Mouse (Mus musculus): ENCODE measurements around the gene Fbxl7. TPM values are rescaled to one million over a fixed set of nuclear protein-coding genes. Genes with fewer than 3 reads are reported as not detected.
"Not testable (repeated sequence)": the region's sequence is repeated elsewhere in the genome, so short reads cannot be mapped to it uniquely, and the experiment has no call there.

Fbxl7 gene
- polyA plus RNA-seq, 1 experiment from 2014 or later: 9.3 TPM

DNA sequence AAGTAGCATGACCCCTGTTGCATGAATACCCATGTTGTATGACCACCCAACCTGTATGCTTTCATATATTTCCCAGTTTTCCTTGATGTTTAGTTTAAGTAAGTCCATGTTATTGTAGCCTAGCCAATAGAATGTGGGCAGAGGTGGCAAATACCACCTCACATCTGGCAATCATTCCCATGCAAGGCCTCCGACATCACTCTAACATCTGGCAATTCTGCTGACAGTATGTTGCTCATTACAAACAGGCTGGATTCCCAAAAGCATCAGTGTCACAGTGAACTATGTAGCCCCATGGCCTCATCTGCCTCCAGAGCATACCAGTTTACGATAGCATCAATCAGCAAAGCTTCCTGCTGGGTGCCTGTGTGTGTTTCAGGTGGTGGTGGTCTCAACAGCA is 163.0 kb downstream of the Fbxl7 start:
- no peak for DNase-seq (ENCODE audit: low spot score)

DNA sequence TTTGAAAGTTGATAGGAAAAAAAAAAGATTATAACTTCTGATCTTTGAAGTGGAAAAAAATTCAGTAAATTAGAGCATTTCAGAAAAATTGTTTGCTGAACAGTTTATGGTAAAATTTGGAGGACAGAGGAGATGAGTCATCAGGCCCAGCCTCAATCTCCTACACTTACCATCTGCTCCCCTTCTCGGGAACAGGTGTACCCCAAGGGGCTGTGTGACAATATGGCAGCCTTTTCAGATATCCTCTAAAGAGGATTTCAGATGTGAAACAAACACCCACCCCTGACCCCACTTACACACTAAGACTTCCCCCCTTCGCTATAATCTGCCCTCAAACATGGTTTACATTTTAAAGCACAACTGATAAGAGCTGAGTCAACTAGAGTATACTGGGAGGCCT is 164.6 kb downstream of the Fbxl7 start:
- no peaks in the 10 kb centered on the region for H3K4me1 ChIP-seq (replicated peaks; ENCODE audit: control insufficient read depth, insufficient read depth, low read length)
- H3K4me2 ChIP-seq: no peak overlapping the region
- H3K9me3 ChIP-seq (ENCODE audit: control insufficient read depth, low read length): no peaks in the 10 kb centered on the region
- no peak overlapping the region for H3K9ac ChIP-seq (ENCODE audit: low read depth, low read length)
- no peak for ATAC-seq (replicated peaks; ENCODE audit: low FRiP score)
- WGBS: 60% methylated on average over 2 of the region's 2 CpGs
- H3K27ac ChIP-seq (ENCODE audit: low read depth, low read length): no peak overlapping the region
- DNase-seq (ENCODE audit: low spot score): no peak
- no peaks in the 10 kb centered on the region for H3K27me3 ChIP-seq (replicated peaks; ENCODE audit: control insufficient read depth, insufficient read depth, low read length)
- H3K36me3 ChIP-seq (ENCODE audit: control insufficient read depth, insufficient read depth, low read length): no peaks in the 10 kb centered on the region
- H3K4me3 ChIP-seq (ENCODE audit: low read depth, low read length): no peak overlapping the region

More for the DNA sequence above, 163.0 kb downstream of the Fbxl7 start:
- Histone ChIP-seq H3K4me1 (replicated peaks; ENCODE audit: control insufficient read depth, insufficient read depth, low read length) (no peaks in the 10 kb centered on the region), H3K9me3 (ENCODE audit: control insufficient read depth, low read length) (no peaks in the 10 kb centered on the region), H3K27ac (ENCODE audit: low read depth, low read length) (no peak overlapping the region), H3K9ac (ENCODE audit: low read depth, low read length) (no peak overlapping the region), H3K4me2 (no peak overlapping the region), H3K36me3 (ENCODE audit: control insufficient read depth, insufficient read depth, low read length) (no peaks in the 10 kb centered on the region), H3K4me3 (ENCODE audit: low read depth, low read length) (no peak overlapping the region), H3K27me3 (replicated peaks; ENCODE audit: control insufficient read depth, insufficient read depth, low read length) (no peaks in the 10 kb centered on the region)
- ATAC-seq (replicated peaks; ENCODE audit: low FRiP score): no peak
- 70% methylated on average over 2 of the region's 2 CpGs for WGBS

DNA sequence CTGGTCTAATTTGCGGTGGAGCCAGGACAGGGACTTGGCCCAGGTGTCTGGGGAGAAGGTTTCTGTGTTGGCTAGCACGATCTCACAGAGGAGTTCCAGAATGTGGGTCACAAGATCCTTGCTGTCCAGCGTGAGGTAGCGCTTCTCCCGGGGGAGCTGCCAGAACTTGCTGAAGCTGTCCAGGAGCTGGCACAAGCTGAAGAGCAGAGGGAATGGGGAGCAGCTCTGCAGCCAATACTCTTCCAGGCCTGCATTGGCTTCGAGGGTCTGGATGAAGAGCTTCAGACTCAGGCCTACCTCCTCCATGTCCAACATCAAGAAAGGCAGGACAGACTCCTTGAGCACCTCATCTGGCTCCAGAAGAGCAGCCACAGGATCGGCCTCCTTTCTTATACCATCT is 166.0 kb downstream of the Fbxl7 start:
- H3K4me2 ChIP-seq; H3K36me3 ChIP-seq (ENCODE audit: control insufficient read depth, insufficient read depth, low read length); DNase-seq (ENCODE audit: low spot score); ATAC-seq (replicated peaks; ENCODE audit: low FRiP score); H3K9ac ChIP-seq (ENCODE audit: low read depth, low read length); H3K9me3 ChIP-seq (ENCODE audit: control insufficient read depth, low read length); H3K4me1 ChIP-seq (replicated peaks; ENCODE audit: control insufficient read depth, insufficient read depth, low read length); H3K27ac ChIP-seq (ENCODE audit: low read depth, low read length); H3K4me3 ChIP-seq (ENCODE audit: low read depth, low read length); H3K27me3 ChIP-seq (replicated peaks; ENCODE audit: control insufficient read depth, insufficient read depth, low read length): not testable (repeated sequence)
- 77% methylated on average over 6 of the region's 7 CpGs for WGBS

DNA sequence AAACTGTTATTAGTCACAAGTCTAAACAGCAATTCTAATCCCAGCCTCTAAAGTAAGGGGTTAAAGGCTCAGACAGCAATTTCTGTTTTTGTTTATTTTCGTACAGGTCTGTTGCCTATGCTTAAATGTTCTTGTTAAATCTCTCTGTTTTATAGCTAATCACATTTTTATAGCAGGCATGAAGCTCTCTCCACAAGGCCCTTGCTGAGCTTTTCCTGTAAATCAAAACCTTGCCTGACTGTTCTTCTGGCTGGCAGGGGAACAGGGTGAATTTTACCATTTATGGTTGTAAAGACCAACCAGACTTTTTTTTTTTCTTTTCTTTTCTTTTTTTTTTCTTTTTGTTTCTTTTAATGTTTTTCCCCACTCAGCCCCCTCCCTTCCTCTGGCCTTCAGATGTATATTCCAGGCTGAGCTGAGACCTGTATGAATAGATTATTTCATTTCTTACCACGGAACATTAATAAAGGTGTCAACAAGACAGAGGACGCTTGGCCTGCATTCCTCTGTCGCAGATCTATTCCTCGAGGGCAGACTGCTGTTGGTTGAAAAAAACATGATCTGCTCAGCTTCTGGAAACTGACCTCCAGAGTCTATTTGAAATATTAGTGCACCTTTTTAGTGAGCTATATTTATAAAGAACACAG is 176.9 kb downstream of the Fbxl7 start:
- ATAC-seq (replicated peaks; ENCODE audit: low FRiP score): no peak
- no peak for DNase-seq (ENCODE audit: low spot score)
- H3K4me2 ChIP-seq: no peak overlapping the region
- no peak overlapping the region for H3K4me3 ChIP-seq (ENCODE audit: low read depth, low read length)
- H3K27ac ChIP-seq (ENCODE audit: low read depth, low read length): no peak overlapping the region
- 63% methylated on average over 5 of the region's 5 CpGs for WGBS
- H3K9ac ChIP-seq (ENCODE audit: low read depth, low read length): no peak overlapping the region
- no peaks in the 10 kb centered on the region for H3K27me3 ChIP-seq (replicated peaks; ENCODE audit: control insufficient read depth, insufficient read depth, low read length)
- no peaks in the 10 kb centered on the region for H3K9me3 ChIP-seq (ENCODE audit: control insufficient read depth, low read length)
- H3K36me3 ChIP-seq (ENCODE audit: control insufficient read depth, insufficient read depth, low read length): no peaks in the 10 kb centered on the region
- no peaks in the 10 kb centered on the region for H3K4me1 ChIP-seq (replicated peaks; ENCODE audit: control insufficient read depth, insufficient read depth, low read length)

DNA sequence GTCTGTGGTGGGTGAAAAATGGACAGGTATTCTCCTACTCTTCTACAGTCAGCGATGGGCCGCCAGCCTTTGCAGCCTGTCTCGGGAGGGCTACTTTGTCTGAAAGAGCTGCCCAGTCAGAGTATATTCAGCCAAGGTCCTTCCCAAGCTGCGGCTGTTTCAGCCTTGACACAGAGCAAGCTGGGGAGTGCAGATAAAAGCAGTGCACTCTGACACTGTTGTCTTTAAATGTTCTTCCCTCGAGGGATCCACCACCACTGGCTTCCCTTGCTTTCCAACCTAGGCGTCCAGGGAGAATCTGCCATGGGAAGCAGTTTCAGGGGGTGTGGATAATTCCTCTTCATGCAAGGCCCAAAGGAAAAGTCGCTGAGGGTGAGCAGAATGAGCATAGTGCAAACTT is 177.4 kb downstream of the Fbxl7 start:
- Histone ChIP-seq H3K4me3 (ENCODE audit: low read depth, low read length) (no peak overlapping the region), H3K27me3 (replicated peaks; ENCODE audit: control insufficient read depth, insufficient read depth, low read length) (no peaks in the 10 kb centered on the region), H3K9me3 (ENCODE audit: control insufficient read depth, low read length) (no peaks in the 10 kb centered on the region), H3K4me1 (replicated peaks; ENCODE audit: control insufficient read depth, insufficient read depth, low read length) (no peaks in the 10 kb centered on the region), H3K4me2 (no peak overlapping the region), H3K36me3 (ENCODE audit: control insufficient read depth, insufficient read depth, low read length) (no peaks in the 10 kb centered on the region), H3K27ac (ENCODE audit: low read depth, low read length) (no peak overlapping the region), H3K9ac (ENCODE audit: low read depth, low read length) (no peak overlapping the region)
- ATAC-seq (replicated peaks; ENCODE audit: low FRiP score) (no peak), DNase-seq (ENCODE audit: low spot score) (no peak)
- 36% methylated on average over 7 of the region's 7 CpGs for WGBS

DNA sequence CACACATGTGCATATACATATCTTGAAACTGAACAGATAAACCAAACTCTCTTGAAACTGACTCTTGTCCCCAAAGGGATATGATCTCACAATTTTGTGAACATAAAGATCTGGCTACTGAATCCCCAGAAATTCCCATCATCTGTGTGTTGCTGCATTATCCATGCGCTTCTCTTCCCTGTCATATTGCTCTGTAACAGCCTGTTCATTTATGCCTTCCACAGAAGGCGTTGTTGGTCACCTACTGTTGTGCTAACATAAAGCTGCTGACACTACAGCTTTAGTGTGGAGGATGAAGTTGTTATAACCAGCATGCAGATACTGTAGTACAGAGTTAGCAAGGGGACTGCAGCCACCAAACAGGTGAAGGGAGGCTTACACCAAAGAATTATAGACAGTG is 179.2 kb downstream of the Fbxl7 start:
- no peak overlapping the region for H3K4me3 ChIP-seq (ENCODE audit: low read depth, low read length)
- H3K9ac ChIP-seq (ENCODE audit: low read depth, low read length): no peak overlapping the region
- ATAC-seq (replicated peaks; ENCODE audit: low FRiP score) (no peak), DNase-seq (ENCODE audit: low spot score) (no peak)
- H3K4me1 ChIP-seq (replicated peaks; ENCODE audit: control insufficient read depth, insufficient read depth, low read length): no peaks in the 10 kb centered on the region
- no peaks in the 10 kb centered on the region for H3K27me3 ChIP-seq (replicated peaks; ENCODE audit: control insufficient read depth, insufficient read depth, low read length)
- 91% methylated on average over 2 of the region's 2 CpGs for WGBS
- no peaks in the 10 kb centered on the region for H3K9me3 ChIP-seq (ENCODE audit: control insufficient read depth, low read length)
- no peaks in the 10 kb centered on the region for H3K36me3 ChIP-seq (ENCODE audit: control insufficient read depth, insufficient read depth, low read length)
- no peak overlapping the region for H3K27ac ChIP-seq (ENCODE audit: low read depth, low read length)
- H3K4me2 ChIP-seq: no peak overlapping the region

DNA sequence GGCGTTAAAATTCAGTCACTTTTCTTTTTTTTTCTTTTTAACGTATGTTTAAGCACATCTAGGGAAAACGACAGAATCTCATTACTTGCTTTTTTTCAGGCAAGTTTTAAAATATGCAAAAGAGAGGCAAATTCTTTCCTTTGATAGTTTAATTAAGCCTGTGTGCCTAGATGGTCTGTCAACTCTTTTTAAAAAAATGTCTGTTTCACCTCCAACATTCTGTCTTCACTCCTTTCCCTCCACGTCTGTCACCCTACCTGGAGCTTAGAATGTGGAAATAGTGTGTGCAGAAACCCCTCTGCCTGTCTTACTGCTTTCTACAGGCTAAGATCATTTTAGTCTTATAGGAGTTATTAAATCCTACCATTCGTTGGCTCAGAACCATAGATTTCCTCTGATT is 179.7 kb downstream of the Fbxl7 start:
- no peaks in the 10 kb centered on the region for H3K9me3 ChIP-seq (ENCODE audit: control insufficient read depth, low read length)
- DNase-seq (ENCODE audit: low spot score) (no peak), ATAC-seq (replicated peaks; ENCODE audit: low FRiP score) (no peak)
- H3K27ac ChIP-seq (ENCODE audit: low read depth, low read length): no peak overlapping the region
- 78% methylated on average over 5 of the region's 5 CpGs for WGBS
- H3K9ac ChIP-seq (ENCODE audit: low read depth, low read length): no peak overlapping the region
- H3K4me2 ChIP-seq: no peak overlapping the region
- H3K27me3 ChIP-seq (replicated peaks; ENCODE audit: control insufficient read depth, insufficient read depth, low read length): no peaks in the 10 kb centered on the region
- no peaks in the 10 kb centered on the region for H3K36me3 ChIP-seq (ENCODE audit: control insufficient read depth, insufficient read depth, low read length)
- no peaks in the 10 kb centered on the region for H3K4me1 ChIP-seq (replicated peaks; ENCODE audit: control insufficient read depth, insufficient read depth, low read length)
- H3K4me3 ChIP-seq (ENCODE audit: low read depth, low read length): no peak overlapping the region

DNA sequence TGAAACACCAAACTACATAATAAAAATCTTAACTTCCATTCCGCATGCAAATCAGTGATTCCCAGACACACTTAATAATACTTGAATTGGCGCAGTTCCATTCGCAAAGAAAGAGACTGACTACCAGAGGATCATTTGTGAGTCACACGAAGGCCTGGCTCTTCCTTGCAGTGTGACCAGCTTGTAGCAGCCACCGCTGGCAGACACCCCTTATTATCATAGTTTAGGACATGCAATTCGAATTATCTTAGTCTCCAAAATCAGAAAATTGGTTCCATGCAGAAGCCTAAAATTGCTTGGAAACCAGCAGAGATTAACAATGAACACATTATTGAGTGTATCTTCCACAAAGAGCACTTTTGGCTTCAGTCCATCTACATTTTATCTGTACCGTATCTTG is 183.1 kb downstream of the Fbxl7 start:
- ATAC-seq (replicated peaks; ENCODE audit: low FRiP score): no peak
- H3K9ac ChIP-seq (ENCODE audit: low read depth, low read length): no peak overlapping the region
- 72% methylated on average over 7 of the region's 7 CpGs for WGBS
- H3K27me3 ChIP-seq (replicated peaks; ENCODE audit: control insufficient read depth, insufficient read depth, low read length): no peaks in the 10 kb centered on the region
- no peak for DNase-seq (ENCODE audit: low spot score)
- no peaks in the 10 kb centered on the region for H3K36me3 ChIP-seq (ENCODE audit: control insufficient read depth, insufficient read depth, low read length)
- no peaks in the 10 kb centered on the region for H3K9me3 ChIP-seq (ENCODE audit: control insufficient read depth, low read length)
- no peaks in the 10 kb centered on the region for H3K4me1 ChIP-seq (replicated peaks; ENCODE audit: control insufficient read depth, insufficient read depth, low read length)
- H3K27ac ChIP-seq (ENCODE audit: low read depth, low read length): no peak overlapping the region
- H3K4me2 ChIP-seq: no peak overlapping the region
- H3K4me3 ChIP-seq (ENCODE audit: low read depth, low read length): no peak overlapping the region

DNA sequence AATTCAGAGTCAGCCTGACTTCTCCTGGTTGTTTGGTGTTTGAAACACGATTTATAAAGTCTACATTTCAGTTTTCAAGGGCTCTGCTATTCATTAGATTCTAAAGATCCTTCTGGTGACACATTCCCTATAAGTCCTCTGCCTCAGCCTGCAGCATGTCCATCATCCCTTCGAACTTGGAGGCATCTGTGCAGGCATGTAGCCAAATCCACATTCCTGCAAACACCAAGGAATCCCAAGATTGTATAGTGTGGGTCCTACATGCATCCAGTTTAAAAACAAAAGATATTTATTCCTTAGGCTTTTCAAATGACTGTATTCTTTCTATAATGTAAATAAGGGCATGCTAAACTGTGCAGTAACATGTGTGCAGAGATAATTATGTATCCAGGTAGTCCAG is 190.4 kb downstream of the Fbxl7 start:
- Histone ChIP-seq H3K9me3 (ENCODE audit: control insufficient read depth, low read length) (no peaks in the 10 kb centered on the region), H3K4me2 (no peak overlapping the region), H3K9ac (ENCODE audit: low read depth, low read length) (no peak overlapping the region), H3K27me3 (replicated peaks; ENCODE audit: control insufficient read depth, insufficient read depth, low read length) (no peaks in the 10 kb centered on the region), H3K4me3 (ENCODE audit: low read depth, low read length) (no peak overlapping the region), H3K27ac (ENCODE audit: low read depth, low read length) (no peak overlapping the region), H3K4me1 (replicated peaks; ENCODE audit: control insufficient read depth, insufficient read depth, low read length) (no peaks in the 10 kb centered on the region), H3K36me3 (ENCODE audit: control insufficient read depth, insufficient read depth, low read length) (no peaks in the 10 kb centered on the region)
- DNase-seq (ENCODE audit: low spot score) (no peak), ATAC-seq (replicated peaks; ENCODE audit: low FRiP score) (no peak)
- 56% methylated on average over 2 of the region's 2 CpGs for WGBS

All from liver, embryonic 11.5 days (tissue).